Mouse (Mus musculus) retina, postnatal 7 days (tissue): ENCODE data around the gene Clcn6.

ENCODE experiments used
- DNase-seq: peaks from one replicate; pipeline ENCODE4 v3.0.0-alpha.2; 2012; ENCODE audit warnings: low read depth, low spot score

Gene Clcn6

DNA sequence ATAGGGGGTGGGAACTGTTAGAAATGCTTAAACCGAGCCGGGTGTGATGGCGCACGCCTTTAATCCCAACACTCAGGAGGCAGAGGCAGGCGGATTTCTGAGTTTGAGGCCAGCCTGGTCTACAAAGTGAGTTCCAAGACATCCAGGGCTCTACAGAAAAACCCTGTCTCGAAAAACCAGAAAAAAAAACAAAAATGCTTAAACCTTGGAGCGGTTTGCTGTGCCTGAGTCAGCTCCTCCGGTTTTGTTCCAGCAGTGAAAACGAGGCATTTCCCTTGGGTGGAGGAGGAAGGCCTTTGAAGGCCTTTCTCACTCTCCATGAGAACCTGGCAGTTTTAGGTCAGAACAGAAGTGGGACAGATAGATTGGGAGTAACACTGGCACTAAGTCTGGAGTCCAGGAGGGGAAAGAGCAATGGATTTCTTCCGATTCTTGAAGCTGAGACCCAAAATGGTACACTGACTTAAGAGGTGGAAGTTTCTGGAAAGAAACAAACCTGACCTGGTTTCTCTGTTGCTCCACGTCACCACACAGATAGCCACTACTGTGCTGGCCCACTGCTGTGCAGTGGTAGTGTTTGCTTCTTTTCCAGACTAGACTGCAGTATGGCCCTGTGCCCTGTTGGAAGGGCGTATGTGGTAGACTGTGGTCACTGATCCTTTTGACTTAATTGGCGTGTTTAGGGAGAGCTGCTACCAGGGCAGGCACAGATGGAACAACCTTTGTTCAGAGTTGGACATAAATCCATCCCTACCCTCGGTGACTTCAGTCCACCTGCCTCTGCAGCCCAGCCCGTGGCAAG, 1.6 kb upstream of the Clcn6 start:
- DNase-seq = no peak

- no peak for DNase-seq
Measured at GRCm38 (mm10) chr4:148039254-148040028, 820 bp upstream of the Clcn6 start.

DNA sequence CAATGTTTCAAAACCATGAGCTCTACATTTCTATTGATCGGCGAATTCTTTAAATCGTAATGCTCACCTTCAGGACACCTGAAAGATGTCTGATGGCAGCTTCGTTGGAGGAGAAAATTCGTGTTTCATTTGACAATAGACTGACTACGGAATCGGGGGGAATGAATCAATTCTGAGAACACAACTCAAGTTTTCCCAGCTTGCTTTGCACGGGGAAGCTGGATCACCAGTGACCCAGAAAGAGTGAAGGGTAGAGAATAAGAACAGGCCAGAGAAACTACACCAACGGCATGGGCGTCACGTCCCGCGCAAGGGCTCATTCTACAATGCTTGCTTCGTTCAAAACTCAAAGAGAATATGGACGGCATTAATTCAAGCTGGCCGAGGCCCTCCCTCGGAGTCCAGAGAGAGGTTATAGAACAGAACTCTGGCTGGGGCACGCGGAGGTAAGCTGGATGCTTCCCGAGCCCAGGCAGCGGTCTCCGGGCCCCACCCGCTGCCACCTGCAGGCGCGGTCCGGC, 482 bp downstream of the Clcn6 start:
- no peak for DNase-seq

DNA sequence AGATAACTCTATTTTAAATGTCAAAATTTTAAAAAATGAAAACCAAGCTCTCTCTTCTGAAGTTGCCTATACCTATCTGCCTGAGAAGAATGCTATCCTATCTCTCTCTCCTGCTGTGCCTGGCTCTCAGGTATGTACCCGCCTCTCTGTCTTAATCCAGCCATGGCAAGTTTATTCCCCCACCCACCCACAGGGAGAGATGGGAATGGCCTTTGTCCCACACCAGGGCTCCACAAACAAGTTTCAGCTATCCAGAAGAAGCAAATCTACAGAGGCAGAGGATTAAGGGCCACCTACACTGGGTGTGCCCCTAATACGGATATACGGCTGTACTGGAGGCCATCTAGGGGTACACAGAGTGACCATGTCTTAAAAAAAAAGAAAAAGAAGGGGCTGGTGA, 3.2 kb downstream of the Clcn6 start:
- DNase-seq = no peak

- no peak for DNase-seq
Measured at GRCm38 (mm10) chr4:148033858-148034410, 4.7 kb downstream of the Clcn6 start.

DNA sequence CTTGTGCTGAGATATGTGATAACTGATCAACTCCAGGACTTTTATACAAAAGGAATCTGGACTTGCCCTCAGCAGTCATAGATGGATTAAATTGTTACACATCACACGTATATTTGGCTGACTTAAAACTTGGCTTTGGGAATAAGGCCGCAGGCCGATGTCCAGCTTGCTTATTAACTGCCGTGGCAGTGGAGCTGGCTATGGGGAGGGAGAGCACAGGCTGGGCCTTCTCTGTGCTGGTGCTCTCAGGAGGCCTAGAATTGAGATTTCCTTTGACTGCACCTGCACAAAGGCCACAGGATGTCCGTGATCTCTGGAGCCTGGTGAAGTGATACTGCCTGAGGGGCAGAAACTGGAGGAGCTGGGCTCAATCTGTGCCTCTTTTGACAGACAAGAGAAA, 8.1 kb downstream of the Clcn6 start:
- DNase-seq = no peak

DNA sequence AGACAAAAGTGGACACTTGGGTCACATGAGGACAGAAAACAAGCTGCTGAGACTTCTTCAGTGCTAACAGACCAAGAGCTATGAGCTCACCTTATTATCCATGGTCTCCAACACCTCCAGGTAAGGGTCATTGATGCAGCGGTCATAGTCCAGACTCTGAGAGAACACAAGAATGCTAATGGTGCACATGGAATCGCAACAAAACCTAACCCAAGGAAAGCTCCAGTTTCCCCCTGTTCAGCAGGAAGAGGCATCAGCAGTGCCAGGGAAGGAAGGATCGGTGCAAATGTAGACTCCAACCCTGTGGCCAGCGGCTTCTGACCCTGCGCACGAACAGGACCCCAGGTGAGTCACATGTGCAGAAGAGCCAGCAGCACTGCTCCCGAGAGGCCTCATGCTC, 9.3 kb downstream of the Clcn6 start:
- DNase-seq = no peak

DNA sequence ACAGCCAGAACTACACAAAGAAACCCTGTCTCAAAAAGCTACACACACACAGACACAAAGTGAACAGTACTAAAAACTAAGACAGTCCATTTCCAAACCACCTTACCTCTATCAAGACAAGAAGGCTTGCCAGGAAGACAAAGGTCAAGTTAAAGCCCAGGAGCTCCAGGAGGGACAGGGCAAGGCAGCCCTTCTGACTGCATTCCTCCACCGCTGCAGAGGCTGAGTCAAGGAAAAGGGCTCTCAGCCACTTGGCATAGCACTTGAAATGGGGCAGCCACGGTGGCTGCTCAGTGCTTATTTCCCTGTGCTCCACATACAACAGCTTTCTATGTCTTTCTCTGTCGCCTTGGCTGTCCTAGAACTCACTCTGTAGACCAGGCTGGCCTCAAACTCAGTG, 14.6 kb downstream of the Clcn6 start:
- no peak for DNase-seq

DNA sequence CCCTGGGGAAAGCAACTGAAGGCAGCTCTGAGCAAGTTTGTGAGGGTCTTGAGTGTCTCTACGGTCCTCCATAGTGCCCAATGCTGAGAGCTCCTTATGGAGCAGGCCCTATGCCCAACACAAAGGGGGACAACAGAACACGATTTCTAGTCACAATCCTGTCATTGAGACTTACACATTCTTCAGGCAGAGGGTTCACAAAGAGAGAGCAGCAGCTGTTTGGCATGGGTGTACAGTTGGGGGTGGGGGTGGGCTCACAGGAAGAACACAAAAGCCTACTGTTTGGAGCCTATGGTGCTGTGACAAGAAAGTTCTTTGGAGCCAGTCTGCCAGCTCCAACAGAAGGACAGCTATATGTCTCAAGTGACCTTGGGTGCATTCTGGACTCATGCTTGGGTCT, 20.2 kb downstream of the Clcn6 start:
- no peak for DNase-seq

DNA sequence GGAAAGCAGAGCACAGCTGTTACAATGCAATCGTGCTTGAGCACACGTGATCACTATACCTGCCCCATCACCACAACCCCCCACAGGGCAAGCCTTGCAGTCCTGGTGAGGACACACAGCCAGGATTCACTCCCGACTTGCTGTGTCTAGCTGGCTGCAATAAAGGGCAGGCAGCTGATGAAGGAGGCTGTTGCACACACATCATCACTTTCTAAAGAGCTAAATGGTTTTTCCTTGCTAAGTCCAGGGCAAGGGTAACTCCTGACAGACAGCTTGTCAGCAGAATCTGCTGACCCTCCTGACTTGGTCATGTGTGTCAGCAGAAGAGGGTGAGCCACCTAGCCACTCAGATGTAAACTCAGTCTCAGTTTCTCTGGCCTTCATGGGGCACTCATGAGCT, 21.6 kb downstream of the Clcn6 start:
- no peak for DNase-seq

DNA sequence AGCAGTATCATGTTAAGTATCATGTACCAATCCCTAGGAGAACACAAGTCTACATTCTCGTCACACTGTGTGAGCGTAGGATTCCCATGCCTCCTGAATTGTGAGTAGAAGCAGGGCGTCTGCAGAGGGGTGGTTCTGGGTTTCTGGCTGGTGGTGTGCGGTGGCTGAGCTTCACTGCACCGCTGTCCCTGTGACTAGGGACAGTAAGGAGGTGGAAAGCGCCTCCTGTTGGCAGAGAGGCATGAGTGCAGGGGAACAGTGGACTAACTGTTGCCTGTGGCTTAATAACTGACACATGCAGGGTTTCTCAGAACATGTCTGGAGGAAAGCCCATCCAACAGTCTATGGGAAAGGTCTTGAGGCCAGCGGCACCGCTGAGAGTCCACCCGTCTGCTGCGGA, 23.2 kb downstream of the Clcn6 start:
- no peak for DNase-seq

GRCm38 (mm10) chr4:148012216-148012615, 26.4 kb downstream of the Clcn6 start:
- DNase-seq = no peak

GRCm38 (mm10) chr4:148011332-148011731, 27.3 kb downstream of the Clcn6 start:
- no peak for DNase-seq

- DNase-seq = no peak
Measured at GRCm38 (mm10) chr4:148009641-148010040, 29.0 kb downstream of the Clcn6 start.

DNA sequence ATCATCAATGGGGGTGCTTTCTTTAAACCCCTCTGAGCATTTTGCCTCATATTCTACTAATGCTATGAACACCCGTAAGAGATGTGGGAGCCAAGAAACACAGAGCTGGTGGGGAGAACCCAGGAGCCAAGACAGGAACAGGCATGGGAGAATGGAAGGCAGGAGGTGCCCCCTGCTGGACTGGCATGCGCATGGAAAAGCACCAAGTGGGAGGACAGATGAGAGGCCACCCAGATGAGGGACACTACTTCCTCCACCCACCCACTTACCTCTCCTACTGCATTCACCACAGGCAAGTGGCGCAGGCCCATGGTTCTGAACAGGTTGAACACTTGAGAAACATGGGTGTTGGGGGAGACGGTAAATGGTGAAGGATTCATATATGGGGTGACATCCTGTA, 30.2 kb downstream of the Clcn6 start:
- DNase-seq = peak; percentile 20

GRCm38 (mm10) chr4:148004361-148004760, 34.3 kb downstream of the Clcn6 start:
- no peak for DNase-seq

DNA sequence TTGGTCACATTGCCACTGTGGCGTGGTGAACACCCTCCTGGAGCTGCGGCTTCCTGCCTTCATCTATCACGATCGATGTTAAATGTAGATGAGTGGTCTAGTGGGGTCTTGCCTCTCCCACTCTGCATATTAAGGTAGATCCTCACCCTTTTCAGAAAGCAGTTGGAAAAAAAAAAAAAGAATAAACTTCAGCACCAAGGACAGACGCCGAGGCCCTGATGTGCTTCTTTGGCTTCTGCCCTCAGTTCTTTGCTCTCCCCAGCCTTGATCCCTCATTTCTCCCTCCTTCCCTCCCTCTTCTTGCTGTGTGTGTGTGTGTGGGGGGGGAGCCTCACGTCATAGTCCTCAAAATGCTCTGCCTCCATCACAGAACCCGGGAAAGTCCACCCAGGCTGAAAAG, 36.8 kb downstream of the Clcn6 start:
- DNase-seq = no peak

GRCm38 (mm10) chr4:148001013-148001789, 37.4 kb downstream of the Clcn6 start:
- DNase-seq = no peak

DNA sequence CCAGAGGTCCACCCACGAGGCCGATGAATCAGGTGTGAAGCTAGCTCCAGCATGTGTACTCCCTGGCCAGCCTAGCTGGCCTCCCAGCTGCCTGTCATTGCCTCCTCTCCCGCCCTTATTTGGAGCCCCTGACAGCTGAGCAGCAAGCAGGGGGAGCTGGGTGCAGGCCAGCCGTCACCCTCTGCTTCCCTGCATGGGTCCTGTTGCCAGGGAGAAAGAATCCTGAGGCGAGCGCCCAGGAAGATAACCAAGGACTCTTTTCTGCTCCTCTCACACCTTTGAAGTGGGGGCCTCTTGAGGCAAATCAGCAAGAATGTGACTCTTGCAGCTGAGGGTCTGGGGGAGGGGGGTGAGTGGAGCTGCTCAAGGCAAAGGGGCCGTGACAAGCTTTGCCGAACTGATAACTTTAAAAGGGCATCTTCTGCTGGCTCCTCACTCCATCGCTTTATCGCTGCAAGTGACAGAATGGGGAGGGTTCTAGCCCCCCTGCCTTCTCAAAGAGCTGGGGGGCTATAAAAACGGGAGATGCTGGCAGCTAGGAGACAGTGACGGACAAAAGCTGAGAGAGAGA, 38.3 kb downstream of the Clcn6 start, which contains the start of gene Nppa:
Gene Nppa (plus strand): TSS at position 521 of the 571 bp plus-strand sequence.
- no peak for DNase-seq

DNA sequence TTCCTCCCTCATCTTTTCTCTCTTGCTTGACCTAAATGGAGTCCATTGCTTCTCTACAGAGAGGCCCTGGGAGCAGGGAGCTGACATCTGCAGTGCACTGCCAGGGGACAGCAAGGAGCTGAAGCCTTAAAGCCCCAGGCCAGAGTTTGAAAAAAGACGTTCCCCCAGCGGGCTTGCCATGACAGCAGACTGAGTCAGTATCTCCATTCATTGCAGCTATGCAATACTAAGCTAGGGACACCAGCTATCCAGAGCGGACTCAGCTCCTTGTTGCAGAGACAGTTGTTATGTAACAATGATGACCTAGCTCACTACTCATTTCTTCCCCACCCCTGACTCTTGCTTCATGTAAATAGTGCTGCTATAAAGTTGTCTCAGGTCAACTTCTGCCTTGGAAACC, 43.3 kb downstream of the Clcn6 start:
- DNase-seq = no peak

DNA sequence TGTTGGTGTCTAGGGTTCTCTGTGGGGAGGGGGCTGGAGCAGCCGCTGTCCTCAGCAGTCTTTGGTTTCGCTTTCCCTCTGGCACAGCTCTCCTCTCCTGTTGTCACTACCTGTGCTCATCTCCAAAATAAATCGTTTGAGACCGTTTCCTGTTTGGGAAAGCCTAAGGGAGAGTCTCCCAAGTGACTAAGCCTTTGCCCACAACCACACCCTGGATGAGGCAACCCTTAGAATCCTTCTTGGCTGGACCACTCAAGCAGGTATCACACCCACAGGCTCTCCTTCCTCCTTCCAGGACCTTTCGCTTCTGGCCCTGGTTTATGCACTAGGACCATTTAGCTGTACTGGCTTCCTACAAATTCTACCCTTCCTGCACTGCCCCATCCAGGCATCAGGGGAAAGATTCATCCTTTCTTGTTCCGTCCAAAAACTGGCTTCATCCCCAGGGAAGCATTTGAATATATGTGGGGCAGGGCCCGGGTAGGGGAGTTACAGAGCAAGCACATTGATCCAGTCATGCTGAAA, 45.0 kb downstream of the Clcn6 start:
- DNase-seq = no peak
